Mouse (Mus musculus) heart, postnatal 10 days (tissue): Measurements from ENCODE around the gene Galnt18. TPM values are rescaled to one million over a fixed set of nuclear protein-coding genes. Genes with fewer than 3 reads are reported as not detected.

Experiments
- microRNA-seq, 2 experiments: library from miRNA; unstranded; fragments of <30 nt; microRNA quantifications; one replicate each; pipeline ENCODE4 v1.2.0; 2022
- total RNA-seq, 2 experiments: library from RNA; stranded (reverse); gene quantifications; 2 replicates each; pipeline ENCODE4 v1.2.3; 2021

The Galnt18 gene
- total RNA-seq, 2 experiments from 2014 or later = 20.9 to 23.0 TPM

Small RNA genes lying within 50 kb of the gene (microRNA-seq; reads per million reads assigned to microRNA genes)
- 0 reads per million in 2 experiments for gene Gm25787

Other genes with a start within 250 kb of the Galnt18 start
- 10 to 100 TPM; 74.5 to 86.4 TPM for gene Usp47, start 243.5 kb upstream of the Galnt18 start, total RNA-seq